Mouse (Mus musculus): ENCODE results near the gene Ampd2. TPM values are rescaled to one million over a fixed set of nuclear protein-coding genes. Genes with fewer than 3 reads are reported as not detected.
A peak's percentile ranks its signal among the peaks of the same experiment; 100 is the strongest.

Gene Ampd2
- total RNA-seq (2012; rRNA removed) (54.9 and 69.1 TPM in 2 replicates), polyA plus RNA-seq (2012; ENCODE audit: insufficient read depth in 1 of 2, insufficient read length in 2 of 2, low read depth in 1 of 2, low replicate concordance in 2 of 2, missing spikeins in 1 of 2) (100 to 1,000 TPM in 1 of 2 experiments, not detected in 1; 201 TPM)

GRCm38 (mm10) chr3:108086470-108086979 lies at the start of gene Ampd2:
Gene Ampd2 (minus strand): TSS chr3:108086651.
- Histone ChIP-seq H3K9ac (ENCODE audit: control insufficient read depth, low read depth, low read length, poor library complexity, severe bottlenecking) (peak within 1 kb of the TSS; percentile 92), H3K9me3 (replicated peaks; ENCODE audit: insufficient read depth, low read length) (no peaks in the 10 kb centered on the region), H3K4me1 (ENCODE audit: control insufficient read depth in 1 of 2, insufficient read depth in 2 of 2, low read length in 2 of 2) (peaks cover 12 to 34% of the 10 kb centered on the region in 2 experiments), H3K36me3 (ENCODE audit: control insufficient read depth in 1 of 2, insufficient read depth in 2 of 2, low read length in 2 of 2) (peaks cover 0 to 34% of the 10 kb centered on the region in 2 experiments; a peak in 3 of 4 replicates), H3K79me2 (ENCODE audit: control insufficient read depth, insufficient read depth, low read length, poor library complexity) (peaks cover 52% of the 10 kb centered on the region), H3K4me3 (ENCODE audit: control insufficient read depth in 1 of 2, insufficient read depth in 1 of 2, low read depth in 2 of 2, low read length in 2 of 2) (peak within 1 kb of the TSS; percentile 81 to 89), H3K27ac (ENCODE audit: control insufficient read depth, low read depth, low read length) (peak within 1 kb of the TSS; percentile 71), H3K27me3 (ENCODE audit: control insufficient read depth in 1 of 2, insufficient read depth in 2 of 2, low read length in 2 of 2) (no peaks in the 10 kb centered on the region)
- peak; percentile 88 for DNase-seq (ENCODE audit: low read depth, low spot score)
- no peak for TF ChIP-seq CHD2 (IDR thresholded peaks at IDR 0.05; ENCODE audit: low read length)
- peak; percentile 93 for TF ChIP-seq MAX (IDR thresholded peaks at IDR 0.05; ENCODE audit: low read length)
- TF ChIP-seq JUND (IDR thresholded peaks at IDR 0.05; ENCODE audit: low read depth, low read length): no peak
- no peak for TF ChIP-seq POLR2AphosphoS5 (IDR thresholded peaks at IDR 0.05; ENCODE audit: borderline replicate concordance, low read depth, low read length)
- no peak for TF ChIP-seq ZNF384 (IDR thresholded peaks at IDR 0.05; ENCODE audit: low read depth, low read length)
- TF ChIP-seq TAL1 (IDR thresholded peaks at IDR 0.05; ENCODE audit: low read length): no peak
- peak; percentile 12; the same call in 1 of the 2 replicates for TF ChIP-seq ZMIZ1 (IDR thresholded peaks at IDR 0.05; ENCODE audit: low read depth, low read length)
- peak; percentile 82 for TF ChIP-seq USF1 (IDR thresholded peaks at IDR 0.05; ENCODE audit: low read depth, low read length)
- 0 out of 2 replicates have a peak, but pooled peaks have one; percentile 24 for TF ChIP-seq ETS1 (IDR thresholded peaks at IDR 0.05; ENCODE audit: low read depth, low read length)
- no peak for TF ChIP-seq ZKSCAN1 (IDR thresholded peaks at IDR 0.05; ENCODE audit: low read depth, low read length)
- peak; percentile 94 for TF ChIP-seq MYC (IDR thresholded peaks at IDR 0.05; ENCODE audit: low read depth, low read length)
- TF ChIP-seq ZC3H11A (IDR thresholded peaks at IDR 0.05; ENCODE audit: low read depth, low read length): no peak
- TF ChIP-seq CHD1 (IDR thresholded peaks at IDR 0.05; ENCODE audit: low read depth, low read length): no peak
- no peak for TF ChIP-seq MYB (IDR thresholded peaks at IDR 0.05; ENCODE audit: low read depth, low read length)
- no peak for TF ChIP-seq MEF2A (IDR thresholded peaks at IDR 0.05; ENCODE audit: extremely low read depth, insufficient replicate concordance, low read depth, low read length, poor library complexity, severe bottlenecking)
- no peak for TF ChIP-seq USF2 (IDR thresholded peaks at IDR 0.05; ENCODE audit: borderline replicate concordance in 1 of 2, insufficient read depth in 1 of 2, low read depth in 1 of 2, low read length in 2 of 2)
- TF ChIP-seq MAZ (IDR thresholded peaks at IDR 0.05; ENCODE audit: low read depth, low read length): no peak
- no peak for TF ChIP-seq NRF1 (IDR thresholded peaks at IDR 0.05; ENCODE audit: insufficient read depth, low read depth, low read length, poor library complexity, severe bottlenecking)
- TF ChIP-seq POLR2AphosphoS2 (IDR thresholded peaks at IDR 0.05; ENCODE audit: low read length): no peak
- no peak for TF ChIP-seq E2F4 (IDR thresholded peaks at IDR 0.05; ENCODE audit: borderline replicate concordance, low read depth, low read length)
- TF ChIP-seq ELF1 (IDR thresholded peaks at IDR 0.05; ENCODE audit: low read depth, low read length): no peak; the same call in 1 of the 2 replicates
- TF ChIP-seq MAFK (IDR thresholded peaks at IDR 0.05; ENCODE audit: borderline replicate concordance, low read depth, low read length): no peak
- TF ChIP-seq TBP (IDR thresholded peaks at IDR 0.05; ENCODE audit: low read depth, low read length): no peak
- TF ChIP-seq HCFC1 (IDR thresholded peaks at IDR 0.05; ENCODE audit: low read depth, low read length): peak; percentile 47
- no peak for TF ChIP-seq UBTF (IDR thresholded peaks at IDR 0.05; ENCODE audit: borderline replicate concordance, insufficient read depth, low read depth, low read length)
- TF ChIP-seq RCOR1 (IDR thresholded peaks at IDR 0.05; ENCODE audit: low read depth, low read length): no peak
- TF ChIP-seq GATA1 (IDR thresholded peaks at IDR 0.05; ENCODE audit: low read depth, low read length): no peak
- peak; percentile 45 for TF ChIP-seq NELFE (IDR thresholded peaks at IDR 0.05; ENCODE audit: low read depth, low read length)
- peak; percentile 91 for TF ChIP-seq SIN3A (IDR thresholded peaks at IDR 0.05; ENCODE audit: low read length)
- TF ChIP-seq POLR2A (IDR thresholded peaks at IDR 0.05; ENCODE audit: control insufficient read depth in 1 of 2, insufficient read depth in 1 of 2, low read depth in 1 of 2, low read length in 2 of 2, poor library complexity in 1 of 2): peak; percentile 58 to 77; a peak in 3 of 4 replicates
- TF ChIP-seq BHLHE40 (IDR thresholded peaks at IDR 0.05; ENCODE audit: borderline replicate concordance, low read depth, low read length): no peak
- no peak for TF ChIP-seq RAD21 (IDR thresholded peaks at IDR 0.05; ENCODE audit: low read depth, low read length)
- no peak for TF ChIP-seq GABPA (IDR thresholded peaks at IDR 0.05; ENCODE audit: low read depth, low read length)
- TF ChIP-seq TCF12 (IDR thresholded peaks at IDR 0.05; ENCODE audit: low read depth, low read length): peak; percentile 54; the same call in 1 of the 2 replicates
- no peak for TF ChIP-seq SMC3 (IDR thresholded peaks at IDR 0.05; ENCODE audit: low read depth, low read length)
- no peak for TF ChIP-seq KAT2A (conservative IDR thresholded peaks at IDR 0.05; ENCODE audit: low read depth, low read length)
- TF ChIP-seq CTCF (IDR thresholded peaks at IDR 0.05 in 2 of 3, conservative IDR thresholded peaks at IDR 0.05 in 1 of 3; ENCODE audit: control insufficient read depth in 1 of 3, insufficient read depth in 1 of 3, low read depth in 2 of 3, low read length in 3 of 3, poor library complexity in 1 of 3, severe bottlenecking in 1 of 3): no peak
